Mouse (Mus musculus): ENCODE results near the gene Acacb. TPM values are rescaled to one million over a fixed set of nuclear protein-coding genes. Genes with fewer than 3 reads are reported as not detected.

Gene Acacb
- polyA plus RNA-seq, 1 experiment from 2014 or later = 1.3 TPM

DNA sequence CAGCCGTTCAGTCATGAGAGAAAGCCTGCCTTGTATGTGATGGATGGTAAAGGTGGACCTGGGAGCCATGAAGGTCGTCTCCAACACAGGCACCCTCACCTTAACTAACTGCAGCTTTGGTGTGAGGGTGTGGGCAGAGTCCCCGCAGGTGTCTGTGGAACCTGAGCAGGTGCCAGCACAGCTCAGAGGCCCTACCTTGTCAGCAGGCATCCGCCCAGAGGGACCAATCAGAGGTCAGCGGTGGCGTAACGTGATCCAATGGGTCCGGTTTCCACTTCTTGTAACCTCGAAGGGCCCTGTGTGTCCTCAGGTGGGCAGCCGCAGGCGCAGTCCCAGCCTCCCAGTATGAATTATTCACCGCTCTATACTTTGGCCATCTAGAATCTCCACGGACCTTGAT is 142.5 kb downstream of the Acacb start, which contains the start of gene Myo1h:
Myo1h (plus strand) TSS at position 293 of the 400 bp plus-strand sequence.
- H3K9ac ChIP-seq (ENCODE audit: low read length) = no peak within 1 kb of the TSS
- no peaks in the 10 kb centered on the region for H3K4me1 ChIP-seq (replicated peaks; ENCODE audit: control insufficient read depth, insufficient read depth)
- no peak within 1 kb of the TSS for H3K4me3 ChIP-seq (ENCODE audit: low read depth, low read length)
- 40% methylated on average over 13 of the region's 13 CpGs for WGBS
- no peaks in the 10 kb centered on the region for H3K9me3 ChIP-seq (ENCODE audit: control insufficient read depth, low read length)
- ATAC-seq (ENCODE audit: low FRiP score, low TSS enrichment) = no peak
- no peak within 1 kb of the TSS for H3K27ac ChIP-seq (replicated peaks)
- no peak for TF ChIP-seq EP300 (optimal IDR thresholded peaks at IDR 0.05)
- no peak for TF ChIP-seq CTCF (IDR thresholded peaks at IDR 0.05; ENCODE audit: low read depth)
- no peaks in the 10 kb centered on the region for H3K27me3 ChIP-seq (ENCODE audit: control insufficient read depth, insufficient read depth, low read length)
- DNase-seq (ENCODE audit: low spot score) = peak; percentile 31
- H3K36me3 ChIP-seq (ENCODE audit: control insufficient read depth, insufficient read depth, low read length) = no peaks in the 10 kb centered on the region
- no peak within 1 kb of the TSS for H3K4me2 ChIP-seq (replicated peaks; ENCODE audit: low read depth)

DNA sequence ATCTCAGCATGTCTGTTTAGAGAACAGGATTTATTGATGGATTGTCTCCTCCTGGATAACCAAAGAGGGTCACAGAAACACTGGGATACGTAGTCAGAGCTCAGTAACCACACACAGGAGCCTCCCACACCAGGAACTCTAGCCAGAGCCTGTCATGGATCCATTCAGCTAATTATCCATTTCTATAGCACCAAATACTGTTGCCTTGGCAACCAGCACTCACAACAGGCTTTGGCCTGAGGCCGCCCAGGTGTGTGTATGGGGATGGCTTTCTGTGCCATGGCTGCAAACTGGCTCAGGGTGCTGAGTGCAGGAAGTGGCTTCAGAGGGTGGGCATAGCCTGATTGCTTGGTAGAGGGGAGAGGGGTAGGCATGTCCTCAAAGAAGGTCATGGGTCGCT is 143.7 kb downstream of the Acacb start:
- H3K9ac ChIP-seq (ENCODE audit: low read length) = no peak overlapping the region
- ATAC-seq (ENCODE audit: low FRiP score, low TSS enrichment) = no peak
- TF ChIP-seq EP300 (optimal IDR thresholded peaks at IDR 0.05) (no peak), CTCF (IDR thresholded peaks at IDR 0.05; ENCODE audit: low read depth) (no peak)
- H3K36me3 ChIP-seq (ENCODE audit: control insufficient read depth, insufficient read depth, low read length) = no peaks in the 10 kb centered on the region
- no peaks in the 10 kb centered on the region for H3K9me3 ChIP-seq (ENCODE audit: control insufficient read depth, low read length)
- H3K4me2 ChIP-seq (replicated peaks; ENCODE audit: low read depth) = no peak overlapping the region
- no peak overlapping the region for H3K27ac ChIP-seq (replicated peaks)
- DNase-seq (ENCODE audit: low spot score) = no peak
- no peaks in the 10 kb centered on the region for H3K27me3 ChIP-seq (ENCODE audit: control insufficient read depth, insufficient read depth, low read length)
- no peaks in the 10 kb centered on the region for H3K4me1 ChIP-seq (replicated peaks; ENCODE audit: control insufficient read depth, insufficient read depth)
- H3K4me3 ChIP-seq (ENCODE audit: low read depth, low read length) = no peak overlapping the region
- WGBS = 59% methylated on average over 3 of the region's 3 CpGs

DNA sequence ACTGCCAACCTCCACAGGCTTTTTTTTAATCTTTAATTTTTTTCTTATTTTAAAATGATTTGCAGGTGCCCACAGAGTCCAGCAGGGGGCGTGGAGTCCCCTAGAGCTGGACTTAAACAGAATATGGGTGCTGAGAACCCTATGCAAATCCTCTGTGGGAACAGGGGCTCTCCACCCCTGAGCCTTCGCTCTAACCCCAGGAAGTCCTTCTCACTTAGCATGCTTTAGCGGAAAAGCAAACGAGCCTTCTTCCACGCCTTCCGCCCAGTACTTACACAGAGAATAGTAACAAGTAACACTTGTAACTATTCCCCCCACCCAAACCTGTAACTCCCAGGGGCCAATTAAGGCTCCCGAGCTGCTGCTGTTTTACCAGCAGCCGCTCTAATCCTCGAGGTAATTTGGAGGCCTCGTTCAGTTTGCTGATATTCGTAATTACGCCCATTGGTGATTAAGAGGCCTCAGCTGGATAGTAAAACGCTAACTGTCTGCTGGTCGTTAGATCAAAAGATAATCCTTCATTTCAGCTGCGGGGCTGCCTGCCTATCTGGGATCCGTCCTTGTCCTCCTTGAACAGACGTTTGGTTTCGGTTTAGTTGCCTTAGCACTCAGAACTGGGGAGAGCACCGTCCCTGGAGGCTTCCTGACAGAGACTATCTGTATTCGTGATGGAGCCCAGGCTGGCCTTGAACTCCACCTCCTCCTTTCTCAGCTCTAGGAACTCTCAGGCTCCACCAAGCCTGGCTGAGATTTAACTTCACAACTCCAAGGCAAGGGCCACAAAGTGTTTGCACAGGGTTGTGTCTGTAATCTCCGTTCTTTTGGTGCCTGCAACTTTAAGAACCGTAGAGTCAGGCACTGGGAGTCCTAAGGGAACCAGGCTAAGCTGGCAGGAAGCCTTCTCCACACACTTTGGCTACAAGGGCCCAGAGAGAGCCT is 150.6 kb downstream of the Acacb start:
- no peak overlapping the region for H3K27ac ChIP-seq (replicated peaks)
- H3K4me3 ChIP-seq (ENCODE audit: low read depth, low read length) = no peak overlapping the region
- H3K9ac ChIP-seq (ENCODE audit: low read length) = no peak overlapping the region
- no peaks in the 10 kb centered on the region for H3K4me1 ChIP-seq (replicated peaks; ENCODE audit: control insufficient read depth, insufficient read depth)
- no peaks in the 10 kb centered on the region for H3K36me3 ChIP-seq (ENCODE audit: control insufficient read depth, insufficient read depth, low read length)
- TF ChIP-seq CTCF (IDR thresholded peaks at IDR 0.05; ENCODE audit: low read depth) = peak; percentile 60
- no peak for TF ChIP-seq EP300 (optimal IDR thresholded peaks at IDR 0.05)
- H3K4me2 ChIP-seq (replicated peaks; ENCODE audit: low read depth) = no peak overlapping the region
- DNase-seq (ENCODE audit: low spot score) (no peak), ATAC-seq (ENCODE audit: low FRiP score, low TSS enrichment) (no peak)
- no peaks in the 10 kb centered on the region for H3K27me3 ChIP-seq (ENCODE audit: control insufficient read depth, insufficient read depth, low read length)
- no peaks in the 10 kb centered on the region for H3K9me3 ChIP-seq (ENCODE audit: control insufficient read depth, low read length)
- WGBS = 35% methylated on average over 22 of the region's 22 CpGs

DNA sequence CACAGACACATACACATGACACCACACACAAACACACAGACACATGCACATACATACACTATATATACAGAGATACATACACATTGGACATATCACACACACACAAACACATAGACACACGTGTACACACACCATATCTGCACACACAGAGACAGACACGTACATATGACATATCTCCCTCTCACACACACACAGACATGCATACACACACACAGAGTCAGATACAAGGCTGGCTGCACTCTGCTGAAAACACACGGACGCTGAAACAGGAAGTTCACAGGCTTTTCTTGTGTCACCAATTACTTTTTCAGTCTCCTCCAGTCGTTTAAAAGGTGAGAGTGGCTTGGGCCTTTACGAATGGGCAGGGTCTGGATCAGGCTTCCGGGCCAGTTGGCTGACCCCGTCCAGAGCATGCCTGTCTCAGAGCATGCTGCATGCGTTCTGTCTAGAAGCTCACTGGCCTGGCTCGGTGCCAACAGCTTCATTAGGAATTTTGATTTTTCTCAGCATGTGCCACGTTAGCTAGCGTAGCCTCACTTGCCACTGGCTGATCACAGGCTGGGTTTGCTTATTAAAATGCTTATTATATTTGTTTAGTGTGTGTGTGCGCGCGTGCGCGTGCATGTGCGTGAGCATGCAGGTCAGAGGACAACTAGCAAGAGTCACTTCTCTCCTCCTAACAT is 152.0 kb downstream of the Acacb start:
- no peaks in the 10 kb centered on the region for H3K4me1 ChIP-seq (replicated peaks; ENCODE audit: control insufficient read depth, insufficient read depth)
- H3K36me3 ChIP-seq (ENCODE audit: control insufficient read depth, insufficient read depth, low read length) = no peaks in the 10 kb centered on the region
- H3K27ac ChIP-seq (replicated peaks) = no peak overlapping the region
- H3K9ac ChIP-seq (ENCODE audit: low read length) = no peak overlapping the region
- H3K4me3 ChIP-seq (ENCODE audit: low read depth, low read length) = no peak overlapping the region
- 48% methylated on average over 18 of the region's 18 CpGs for WGBS
- H3K9me3 ChIP-seq (ENCODE audit: control insufficient read depth, low read length) = no peaks in the 10 kb centered on the region
- TF ChIP-seq CTCF (IDR thresholded peaks at IDR 0.05; ENCODE audit: low read depth) (no peak), EP300 (optimal IDR thresholded peaks at IDR 0.05) (no peak)
- DNase-seq (ENCODE audit: low spot score) = no peak
- H3K4me2 ChIP-seq (replicated peaks; ENCODE audit: low read depth) = no peak overlapping the region
- H3K27me3 ChIP-seq (ENCODE audit: control insufficient read depth, insufficient read depth, low read length) = no peaks in the 10 kb centered on the region
- ATAC-seq (ENCODE audit: low FRiP score, low TSS enrichment) = no peak

DNA sequence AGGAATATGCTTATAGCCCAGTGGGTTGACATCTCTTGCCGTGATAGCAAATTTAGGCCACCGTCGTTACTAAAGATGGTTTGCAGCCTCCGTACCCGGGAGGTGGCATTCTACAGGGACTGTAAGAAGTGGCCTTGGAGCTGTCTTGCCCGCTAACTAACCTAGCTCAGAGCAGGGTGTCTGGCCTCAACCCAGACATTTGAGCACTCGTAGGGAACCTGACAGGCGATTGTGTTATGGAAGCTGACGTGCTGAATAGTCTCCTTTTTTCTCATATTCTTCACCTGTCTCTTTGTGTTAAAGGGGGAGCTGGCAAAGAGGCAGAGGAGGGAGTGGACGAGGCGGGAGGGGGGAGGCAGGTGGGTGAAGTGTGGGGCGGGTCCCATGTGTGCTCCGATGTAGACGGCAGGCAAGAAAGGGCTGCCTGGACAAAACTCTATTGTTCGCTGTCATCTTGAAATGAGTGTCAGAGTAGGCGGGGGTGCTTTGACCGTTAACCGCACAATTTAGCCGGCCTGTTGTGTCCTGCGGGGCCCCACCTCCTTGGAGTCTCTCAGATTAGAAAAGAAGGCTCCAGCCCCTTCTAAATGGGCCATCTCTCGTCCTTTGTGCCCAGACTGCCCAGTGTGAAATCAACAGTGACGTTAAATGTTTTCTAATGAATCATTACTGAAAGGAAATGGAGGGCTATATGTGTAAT is 153.0 kb downstream of the Acacb start:
- WGBS = 60% methylated on average over 22 of the region's 22 CpGs
- TF ChIP-seq CTCF (IDR thresholded peaks at IDR 0.05; ENCODE audit: low read depth) = no peak
- TF ChIP-seq EP300 (optimal IDR thresholded peaks at IDR 0.05) = no peak

More for the DNA sequence above, 153.0 kb downstream of the Acacb start:
- Histone ChIP-seq H3K36me3 (ENCODE audit: control insufficient read depth, insufficient read depth, low read length) (no peaks in the 10 kb centered on the region), H3K9me3 (ENCODE audit: control insufficient read depth, low read length) (no peaks in the 10 kb centered on the region), H3K4me1 (replicated peaks; ENCODE audit: control insufficient read depth, insufficient read depth) (no peaks in the 10 kb centered on the region), H3K4me3 (ENCODE audit: low read depth, low read length) (no peak overlapping the region), H3K27ac (replicated peaks) (no peak overlapping the region), H3K4me2 (replicated peaks; ENCODE audit: low read depth) (no peak overlapping the region), H3K27me3 (ENCODE audit: control insufficient read depth, insufficient read depth, low read length) (no peaks in the 10 kb centered on the region), H3K9ac (ENCODE audit: low read length) (no peak overlapping the region)
- no peak for DNase-seq (ENCODE audit: low spot score)
- ATAC-seq (ENCODE audit: low FRiP score, low TSS enrichment) = no peak
